Mouse (Mus musculus): Measurements from ENCODE around the gene Dhrs9.

The Dhrs9 gene

GRCm38 (mm10) chr2:69418294-69418881 lies 38.1 kb downstream of the Dhrs9 start:
- in situ Hi-C loops (cut with MseI, MboI): no loop called here

GRCm38 (mm10) chr2:69424829-69425228 lies 44.6 kb downstream of the Dhrs9 start:
- in situ Hi-C loops (cut with MseI, MboI): loop anchor here (5.0 to 25.0 kb wide), 2 partner anchors 148 to 638 kb away; no protein-coding TSS in a partner anchor

GRCm38 (mm10) chr2:69426081-69426480 lies 45.8 kb downstream of the Dhrs9 start:
- in situ Hi-C loops (cut with MseI, MboI): loop anchor here (5.0 to 25.0 kb wide), 2 partner anchors 149 to 639 kb away; no protein-coding TSS in a partner anchor

GRCm38 (mm10) chr2:69427141-69427540 lies 46.9 kb downstream of the Dhrs9 start:
- in situ Hi-C loops (cut with MseI, MboI): loop anchor here (5.0 to 25.0 kb wide), 2 partner anchors 150 to 640 kb away; no protein-coding TSS in a partner anchor

GRCm38 (mm10) chr2:69428116-69428515 lies 47.9 kb downstream of the Dhrs9 start:
- in situ Hi-C loops (cut with MseI, MboI): loop anchor here (5.0 to 25.0 kb wide), 2 partner anchors 151 to 641 kb away; no protein-coding TSS in a partner anchor

- in situ Hi-C loops (cut with MseI, MboI): loop anchor here in 1 of 2 experiments (25.0 kb wide), 1 partner anchor 654 kb away; no protein-coding TSS in a partner anchor
These were observed 61.4 kb downstream of the Dhrs9 start for GRCm38 (mm10) chr2:69441656-69442055.

- in situ Hi-C loops (cut with MseI, MboI): loop anchor here in 1 of 2 experiments (25.0 kb wide), 1 partner anchor 659 kb away; no protein-coding TSS in a partner anchor
These were observed 65.7 kb downstream of the Dhrs9 start for GRCm38 (mm10) chr2:69445896-69446472.

GRCm38 (mm10) chr2:69448581-69448980 lies 68.3 kb downstream of the Dhrs9 start:
- in situ Hi-C loops (cut with MseI, MboI): loop anchor here in 1 of 2 experiments (25.0 kb wide), 1 partner anchor 661 kb away; no protein-coding TSS in a partner anchor

- in situ Hi-C loops (cut with MseI, MboI): no loop called here
These were observed 70.9 kb downstream of the Dhrs9 start for GRCm38 (mm10) chr2:69451128-69451527.
